Mouse (Mus musculus): ENCODE data around the gene Pcnt. TPM values are rescaled to one million over a fixed set of nuclear protein-coding genes. Genes with fewer than 3 reads are reported as not detected.

The Pcnt gene
- polyA plus RNA-seq, 1 experiment from 2014 or later = 5.9 TPM

DNA sequence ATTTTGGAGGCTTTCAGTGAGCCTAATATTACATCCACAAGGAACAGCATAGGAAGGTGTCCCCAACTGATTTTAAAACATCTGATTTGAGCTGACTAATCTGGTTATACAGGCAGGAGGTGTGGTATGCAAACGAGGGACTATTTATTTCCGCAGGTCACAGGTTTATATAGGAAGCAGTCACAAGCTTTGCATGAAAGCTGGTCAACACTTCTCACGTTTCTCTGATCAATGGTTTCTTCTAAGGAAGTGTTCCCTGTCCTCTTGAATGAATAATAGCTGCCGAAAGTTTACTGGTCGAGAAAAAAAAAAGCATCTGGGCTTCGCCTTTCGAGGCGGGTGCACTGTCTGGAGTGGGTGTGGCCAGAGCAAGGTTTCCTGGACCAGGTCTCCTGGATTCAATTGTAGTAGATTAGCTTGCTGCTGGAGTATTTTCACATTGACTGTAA lies 96.5 kb downstream of the Pcnt start:
- WGBS = 28% methylated on average over 8 of the region's 8 CpGs
- Histone ChIP-seq H3K27ac (replicated peaks) (no peak overlapping the region), H3K9me3 (replicated peaks) (no peaks in the 10 kb centered on the region), H3K4me1 (peaks cover 25% of the 10 kb centered on the region), H3K4me3 (replicated peaks) (peak overlapping the region; percentile 65), H3K4me2 (peak overlapping the region; percentile 82), H3K27me3 (replicated peaks) (no peaks in the 10 kb centered on the region), H3K36me3 (peaks cover 7% of the 10 kb centered on the region), H3K9ac (replicated peaks) (peak overlapping the region; percentile 58; the same call in 1 of the 2 replicates)
- no peak for ATAC-seq (ENCODE audit: low FRiP score)

DNA sequence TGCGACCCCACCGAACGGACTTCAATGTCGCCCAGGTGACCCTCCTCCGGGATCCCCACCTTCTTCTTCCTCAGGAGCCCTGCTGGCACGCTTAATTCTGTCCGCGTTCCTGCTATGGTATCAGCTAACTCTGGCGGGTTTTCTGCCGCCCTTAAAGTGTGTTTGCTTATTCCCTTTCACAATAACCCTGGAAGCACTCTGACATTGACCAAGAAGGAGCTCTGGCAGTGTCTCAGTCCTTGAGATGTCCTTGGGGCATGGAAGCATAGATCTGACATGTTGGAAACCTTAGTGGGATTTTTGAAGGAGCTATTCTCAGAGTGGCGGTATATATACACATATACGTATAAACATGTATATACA lies 97.1 kb downstream of the Pcnt start:
- Histone ChIP-seq H3K9me3 (replicated peaks) (no peaks in the 10 kb centered on the region), H3K27me3 (replicated peaks) (no peaks in the 10 kb centered on the region), H3K27ac (replicated peaks) (peak overlapping the region; percentile 85), H3K4me2 (peak overlapping the region; percentile 82), H3K36me3 (peaks cover 2% of the 10 kb centered on the region), H3K4me1 (peaks cover 25% of the 10 kb centered on the region), H3K9ac (replicated peaks) (peak overlapping the region; percentile 58), H3K4me3 (replicated peaks) (peak overlapping the region; percentile 65)
- 5% methylated on average over 12 of the region's 12 CpGs for WGBS
- ATAC-seq (ENCODE audit: low FRiP score) = no peak; the same call in none of the 2 replicates

DNA sequence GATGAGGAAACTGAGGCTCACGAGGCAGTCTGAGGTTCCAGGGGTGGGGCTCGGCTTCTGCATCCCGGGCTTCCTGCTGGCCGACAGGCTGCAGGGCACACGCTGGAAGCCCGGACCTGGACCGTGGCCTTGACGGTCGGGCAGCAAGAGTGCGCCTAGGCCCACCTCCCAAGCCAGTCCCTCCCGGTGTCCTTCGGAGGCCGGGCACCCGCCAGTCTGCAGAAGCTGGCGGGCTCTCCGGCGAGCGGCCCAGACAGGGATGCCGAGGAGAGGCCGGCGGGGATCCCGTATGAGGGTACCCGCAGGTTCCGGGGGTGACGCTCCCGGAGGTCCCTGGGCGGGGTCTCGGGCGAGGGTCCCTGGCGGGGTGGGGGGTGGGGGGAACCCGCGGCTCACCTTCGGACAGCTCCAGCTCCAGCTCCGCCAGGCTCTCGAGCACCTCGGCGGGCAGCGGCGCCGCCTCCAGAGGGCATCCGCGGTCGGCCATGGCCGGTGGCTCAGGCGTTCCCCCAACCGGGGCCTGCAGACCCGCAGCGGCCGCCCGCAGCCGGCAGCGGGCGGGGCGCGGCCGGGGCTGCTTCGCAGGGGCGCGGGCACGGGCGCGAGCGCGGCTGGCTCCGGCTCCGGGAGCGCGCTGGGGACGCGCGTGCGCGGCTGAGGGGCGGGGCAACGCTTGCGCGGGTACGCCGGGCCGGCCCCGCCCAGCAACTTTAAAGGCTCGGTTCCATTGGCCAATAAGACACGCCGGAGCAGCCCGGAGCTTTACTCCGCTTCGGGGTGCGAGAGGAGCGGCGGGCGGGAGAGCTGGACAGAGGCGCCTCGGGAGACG lies 97.7 kb downstream of the Pcnt start, which contains the start of gene Dip2a:
TSS of gene Dip2a (minus strand) at position 581 of the 829 bp plus-strand sequence.
- no peaks in the 10 kb centered on the region for H3K9me3 ChIP-seq (replicated peaks)
- H3K36me3 ChIP-seq = no peaks in the 10 kb centered on the region
- H3K4me1 ChIP-seq = peaks cover 25% of the 10 kb centered on the region
- ATAC-seq (ENCODE audit: low FRiP score) = peak; percentile 94
- peak within 1 kb of the TSS; percentile 65 for H3K4me3 ChIP-seq (replicated peaks)
- H3K27me3 ChIP-seq (replicated peaks) = no peaks in the 10 kb centered on the region
- H3K27ac ChIP-seq (replicated peaks) = peak within 1 kb of the TSS; percentile 85
- peak within 1 kb of the TSS; percentile 82 for H3K4me2 ChIP-seq
- WGBS = under 1% methylated on average over 80 of the region's 94 CpGs
- H3K9ac ChIP-seq (replicated peaks) = peak within 1 kb of the TSS; percentile 86

DNA sequence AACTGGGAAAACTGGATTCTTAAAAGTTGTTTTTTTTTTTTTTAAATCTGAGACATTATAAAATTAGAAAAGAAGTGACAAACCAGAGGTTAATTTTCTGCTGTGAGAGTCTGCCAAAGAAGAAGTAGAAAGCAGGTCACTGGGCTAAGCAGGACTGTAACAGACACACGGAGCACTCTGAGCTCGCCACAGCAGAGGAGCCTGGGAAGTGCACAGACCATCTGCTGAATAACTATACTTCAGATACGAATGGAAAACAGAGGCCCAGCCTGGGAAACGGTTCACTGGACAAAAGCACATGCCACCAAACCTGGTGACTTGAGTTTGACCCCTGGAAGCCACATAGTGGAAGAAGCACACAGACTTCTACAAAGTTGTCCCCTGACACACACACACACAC lies 108.2 kb downstream of the Pcnt start:
- ATAC-seq (ENCODE audit: low FRiP score) = no peak
- H3K9ac ChIP-seq (replicated peaks) = no peak overlapping the region
- 33% methylated on average over 4 of the region's 4 CpGs for WGBS
- H3K27me3 ChIP-seq (replicated peaks) = no peaks in the 10 kb centered on the region
- H3K36me3 ChIP-seq = no peaks in the 10 kb centered on the region
- H3K9me3 ChIP-seq (replicated peaks) = no peaks in the 10 kb centered on the region
- H3K4me3 ChIP-seq (replicated peaks) = no peak overlapping the region
- H3K4me2 ChIP-seq = no peak overlapping the region
- H3K27ac ChIP-seq (replicated peaks) = no peak overlapping the region
- 0 out of 2 replicates have a peak, but pooled peaks cover 3% of the 10 kb centered on the region for H3K4me1 ChIP-seq

DNA sequence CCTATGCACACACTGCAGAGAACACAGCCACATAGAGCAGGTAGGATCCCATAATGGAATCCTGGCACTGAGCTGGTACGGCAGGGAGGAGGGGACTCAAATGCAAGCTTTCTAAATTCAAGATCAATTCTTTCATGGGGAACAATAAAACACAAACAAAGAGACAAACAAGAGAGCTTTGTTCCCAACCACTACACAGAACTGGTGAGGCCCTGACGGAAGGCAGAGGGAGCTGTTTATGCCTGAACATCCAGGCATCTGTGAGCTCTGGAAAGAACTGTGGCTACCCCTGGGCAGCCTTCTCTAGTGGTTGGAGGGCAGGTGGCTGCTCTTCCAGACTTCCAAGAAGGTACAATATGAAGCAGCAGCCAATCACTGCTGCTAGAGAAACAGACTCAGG lies 110.5 kb downstream of the Pcnt start:
- H3K4me1 ChIP-seq = 0 out of 2 replicates have a peak, but pooled peaks cover 3% of the 10 kb centered on the region
- no peak for ATAC-seq (ENCODE audit: low FRiP score)
- no peak overlapping the region for H3K27ac ChIP-seq (replicated peaks)
- WGBS = 32% methylated on average over 2 of the region's 2 CpGs
- no peak overlapping the region for H3K4me3 ChIP-seq (replicated peaks)
- H3K9ac ChIP-seq (replicated peaks) = no peak overlapping the region
- H3K36me3 ChIP-seq = no peaks in the 10 kb centered on the region
- H3K27me3 ChIP-seq (replicated peaks) = no peaks in the 10 kb centered on the region
- H3K9me3 ChIP-seq (replicated peaks) = no peaks in the 10 kb centered on the region
- no peak overlapping the region for H3K4me2 ChIP-seq

DNA sequence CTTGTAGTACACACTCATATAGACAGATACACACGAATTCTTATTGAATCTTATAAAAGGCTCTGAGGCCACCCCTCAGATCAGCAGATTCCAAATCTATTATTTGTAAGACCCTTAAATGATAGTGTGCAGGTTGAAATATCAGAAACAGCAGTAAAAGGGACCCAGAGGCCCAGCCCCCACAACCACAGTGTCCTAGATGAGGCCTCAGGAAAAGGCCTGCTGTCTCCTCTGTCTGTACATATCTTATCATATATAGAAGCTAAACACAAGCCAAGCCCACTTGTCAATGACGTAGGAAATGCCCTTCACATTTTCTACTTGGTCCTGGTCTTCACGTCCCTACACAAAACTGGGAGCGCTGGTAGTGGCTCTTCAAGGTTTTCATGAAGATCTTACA lies 113.5 kb downstream of the Pcnt start:
- no peak overlapping the region for H3K4me3 ChIP-seq (replicated peaks)
- no peak for ATAC-seq (ENCODE audit: low FRiP score)

DNA sequence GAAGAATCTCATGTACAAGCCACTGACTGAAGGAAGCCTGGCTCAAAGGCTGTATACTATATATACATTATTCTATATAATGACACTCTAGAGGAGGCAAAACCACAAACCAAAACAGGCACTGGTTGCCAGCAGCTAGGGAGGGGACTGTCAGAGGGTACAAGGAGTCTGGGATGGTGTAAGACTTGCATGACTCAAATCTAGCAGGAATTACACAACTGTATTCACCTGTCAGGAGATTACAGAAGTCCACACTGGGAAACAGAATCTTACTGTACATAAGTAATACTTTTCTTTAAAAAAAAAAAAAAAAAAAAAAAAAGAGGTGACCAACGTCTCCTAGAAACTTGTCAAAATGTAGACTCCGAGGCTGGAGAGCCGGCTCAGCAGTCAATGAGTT lies 114.0 kb downstream of the Pcnt start:
- Histone ChIP-seq H3K9me3 (replicated peaks) (no peaks in the 10 kb centered on the region), H3K4me3 (replicated peaks) (no peak overlapping the region), H3K9ac (replicated peaks) (no peak overlapping the region), H3K27me3 (replicated peaks) (no peaks in the 10 kb centered on the region), H3K36me3 (peaks cover 13% of the 10 kb centered on the region), H3K4me1 (0 out of 2 replicates have a peak, but pooled peaks cover 3% of the 10 kb centered on the region), H3K4me2 (no peak overlapping the region), H3K27ac (replicated peaks) (no peak overlapping the region)
- ATAC-seq (ENCODE audit: low FRiP score) = no peak
- WGBS = 91% methylated on average over 3 of the region's 3 CpGs

More for the DNA sequence above, 113.5 kb downstream of the Pcnt start:
- peaks cover 13% of the 10 kb centered on the region for H3K36me3 ChIP-seq
- H3K27me3 ChIP-seq (replicated peaks) = no peaks in the 10 kb centered on the region
- H3K4me2 ChIP-seq = no peak overlapping the region
- H3K4me1 ChIP-seq = 0 out of 2 replicates have a peak, but pooled peaks cover 3% of the 10 kb centered on the region
- no peaks in the 10 kb centered on the region for H3K9me3 ChIP-seq (replicated peaks)
- no peak overlapping the region for H3K27ac ChIP-seq (replicated peaks)
- 91% methylated on average over 4 of the region's 4 CpGs for WGBS
- H3K9ac ChIP-seq (replicated peaks) = no peak overlapping the region

DNA sequence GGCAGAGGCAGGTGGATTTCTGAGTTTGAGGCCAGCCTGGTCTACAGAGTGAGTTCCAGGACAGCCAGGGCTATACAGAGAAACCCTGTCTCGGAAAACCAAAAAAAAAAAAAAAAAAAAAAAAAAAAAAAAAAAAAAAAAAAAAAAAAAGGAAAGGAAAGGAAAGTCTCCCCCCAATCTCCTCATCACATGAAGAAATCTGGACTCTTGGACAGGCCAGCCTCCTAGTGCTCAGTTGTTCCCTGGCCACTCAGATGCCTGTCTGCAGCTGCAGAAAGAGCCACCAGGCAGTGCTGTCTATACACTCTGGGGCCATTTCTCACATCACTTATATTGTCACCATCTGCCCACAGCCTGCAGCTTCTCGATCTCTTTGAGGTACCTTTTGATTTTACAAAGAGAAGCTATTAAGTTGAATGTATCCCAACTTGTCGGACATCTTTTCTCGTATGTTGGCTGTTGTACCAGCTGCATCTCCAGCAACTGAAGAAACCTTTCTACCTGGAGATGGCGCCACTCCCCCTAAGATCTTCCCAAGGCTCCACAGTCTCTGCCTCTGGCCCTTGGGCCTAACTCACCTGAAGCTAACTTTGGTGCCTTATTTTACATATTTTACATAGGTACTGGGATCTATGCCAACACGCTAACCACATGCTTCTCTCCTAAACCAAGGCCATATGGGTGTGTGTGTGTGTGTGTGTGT lies 116.1 kb downstream of the Pcnt start:
- no peak overlapping the region for H3K27ac ChIP-seq (replicated peaks)
- H3K4me1 ChIP-seq = no peaks in the 10 kb centered on the region
- 71% methylated on average over 6 of the region's 6 CpGs for WGBS
- H3K9ac ChIP-seq (replicated peaks) = no peak overlapping the region
- H3K4me2 ChIP-seq = no peak overlapping the region
- no peak for ATAC-seq (ENCODE audit: low FRiP score)
- H3K4me3 ChIP-seq (replicated peaks) = no peak overlapping the region
- H3K36me3 ChIP-seq = peaks cover 13% of the 10 kb centered on the region
- no peaks in the 10 kb centered on the region for H3K9me3 ChIP-seq (replicated peaks)
- no peaks in the 10 kb centered on the region for H3K27me3 ChIP-seq (replicated peaks)

DNA sequence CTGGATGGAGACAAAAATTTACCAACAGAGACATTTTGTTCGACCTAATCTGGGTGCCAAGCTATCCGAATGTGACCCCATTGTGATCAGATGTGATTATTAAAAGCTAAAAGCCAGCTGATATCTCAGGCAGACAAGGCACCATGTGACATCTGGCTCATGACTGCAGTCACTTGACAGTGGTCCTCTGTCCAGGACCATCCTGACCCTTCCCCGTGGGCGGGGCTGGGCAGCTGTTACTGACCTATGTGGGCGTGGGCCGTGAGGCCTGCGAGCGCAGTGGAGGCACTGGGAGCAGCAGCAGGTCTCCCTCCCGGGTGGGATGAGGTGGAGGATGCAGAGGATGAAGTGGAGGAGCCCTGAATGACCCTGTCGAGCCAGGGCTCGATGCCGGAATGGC lies 125.0 kb downstream of the Pcnt start:
- WGBS = 89% methylated on average over 12 of the region's 12 CpGs
- Histone ChIP-seq H3K4me1 (no peaks in the 10 kb centered on the region), H3K4me3 (replicated peaks) (no peak overlapping the region), H3K27me3 (replicated peaks) (no peaks in the 10 kb centered on the region), H3K4me2 (no peak overlapping the region), H3K27ac (replicated peaks) (no peak overlapping the region), H3K36me3 (peaks cover 53% of the 10 kb centered on the region), H3K9me3 (replicated peaks) (no peaks in the 10 kb centered on the region), H3K9ac (replicated peaks) (no peak overlapping the region)
- ATAC-seq (ENCODE audit: low FRiP score) = no peak

DNA sequence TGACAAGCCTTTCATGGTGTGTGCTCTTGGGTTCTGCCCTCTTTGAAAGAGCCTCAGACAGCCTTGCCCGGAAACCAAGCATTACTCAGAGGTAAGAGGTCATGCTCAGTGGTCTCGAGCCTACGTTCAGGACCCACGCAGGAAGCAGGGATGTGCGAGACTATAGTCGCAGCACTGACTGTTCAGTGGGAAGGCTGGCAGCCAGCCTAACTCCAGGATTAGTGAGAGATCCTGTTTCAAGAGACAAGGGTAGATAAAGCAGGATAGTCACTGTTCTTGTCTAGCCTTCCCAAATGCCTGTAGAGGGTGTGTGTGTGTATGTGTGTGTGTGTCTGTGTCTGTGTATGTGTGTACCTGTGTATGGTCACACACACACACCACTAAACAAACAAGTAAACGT lies 126.4 kb downstream of the Pcnt start:
- no peaks in the 10 kb centered on the region for H3K4me1 ChIP-seq
- peaks cover 60% of the 10 kb centered on the region for H3K36me3 ChIP-seq
- no peak overlapping the region for H3K4me3 ChIP-seq (replicated peaks)
- H3K9me3 ChIP-seq (replicated peaks) = no peaks in the 10 kb centered on the region
- WGBS = 88% methylated on average over 7 of the region's 7 CpGs
- no peak overlapping the region for H3K27ac ChIP-seq (replicated peaks)
- no peak for ATAC-seq (ENCODE audit: low FRiP score)
- no peak overlapping the region for H3K4me2 ChIP-seq
- H3K9ac ChIP-seq (replicated peaks) = no peak overlapping the region
- H3K27me3 ChIP-seq (replicated peaks) = no peaks in the 10 kb centered on the region

DNA sequence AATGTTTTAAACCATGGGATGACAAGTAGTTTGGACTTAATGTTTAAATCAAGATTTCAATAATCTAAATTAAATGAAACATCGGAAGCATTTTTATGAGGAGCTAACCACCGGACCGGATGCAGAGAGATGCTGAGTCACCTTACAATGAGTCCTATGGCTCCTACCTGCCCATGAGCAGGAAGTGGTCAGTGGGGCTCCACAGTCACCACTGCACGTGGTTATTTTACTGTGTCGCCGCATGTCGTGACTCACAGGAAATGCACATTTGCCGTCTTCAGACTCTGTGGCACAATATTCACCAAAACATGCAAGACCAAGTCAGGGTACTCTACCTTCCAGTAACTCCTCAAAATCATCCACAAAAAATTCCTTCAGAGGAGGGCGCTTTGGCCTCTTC lies 135.8 kb downstream of the Pcnt start:
- ATAC-seq (ENCODE audit: low FRiP score) = no peak
- Histone ChIP-seq H3K27ac (replicated peaks) (no peak overlapping the region), H3K4me2 (no peak overlapping the region), H3K4me1 (no peaks in the 10 kb centered on the region), H3K4me3 (replicated peaks) (no peak overlapping the region), H3K36me3 (peaks cover 64% of the 10 kb centered on the region), H3K9me3 (replicated peaks) (no peaks in the 10 kb centered on the region), H3K27me3 (replicated peaks) (no peaks in the 10 kb centered on the region), H3K9ac (replicated peaks) (no peak overlapping the region)
- 88% methylated on average over 9 of the region's 9 CpGs for WGBS

All from neural tube, embryonic 15.5 days (tissue).